ENCODE assay signal across 15 mouse cellular contexts in genomic region chr7:135791953-135792690, GRCm38 (mm10).
A peak's percentile ranks its signal among the peaks of the same experiment; 100 is the strongest.
DNase-seq lines count a peak whose midpoint lies in the region; ATAC-seq and TF ChIP-seq lines count a peak whose summit lies in the region.
"Had no signal": no experiment of that assay in that cellular context is flagged by ENCODE, and none has a peak within 500 bp of the region (broad histone marks: within the 10 kb centered on the region; RNA-seq: fewer than 3 reads in every experiment).

No protein-coding gene starts in this region.

- no peak for TF ChIP-seq EP300 in MEL (IDR thresholded peaks at IDR 0.05; ENCODE audit: low read depth in 1 of 2, low read length in 2 of 2)
- TF ChIP-seq EP300 in liver, postnatal 0 days (IDR thresholded peaks at IDR 0.05; ENCODE audit: low read depth) = no peak

- H3K9me3 ChIP-seq in liver, embryonic 11.5 days (ENCODE audit: control insufficient read depth, low read length) = no peaks in the 10 kb centered on the region
- H3K9me3 ChIP-seq in MEL (replicated peaks; ENCODE audit: insufficient read depth, low read length) = no peaks in the 10 kb centered on the region
- H3K9me3 ChIP-seq in liver, postnatal 0 days (ENCODE audit: low read length) = no peaks in the 10 kb centered on the region
- H3K9me3 ChIP-seq: embryonic facial prominence, embryonic 15.5 days; forebrain, embryonic 12.5 days; hindbrain, embryonic 12.5 days; liver, embryonic 15.5 days; midbrain, embryonic 12.5 days; stomach, embryonic 15.5 days had no signal

- WGBS in liver, embryonic 11.5 days = 69% methylated on average over 6 of the region's 6 CpGs
- 66% methylated on average over 6 of the region's 6 CpGs for WGBS in liver, postnatal 0 days (ENCODE audit: insufficient replicate concordance)

- DNase-seq in liver = peak; percentile 31
- no peak for DNase-seq in liver, embryonic 11.5 days (ENCODE audit: low spot score)
- DNase-seq in MEL (ENCODE audit: low read depth, low spot score) = no peak
- no peak for DNase-seq in liver, postnatal 0 days
- no peak for DNase-seq in thymus, postnatal 10 days (ENCODE audit: low spot score in 2 of 2)
- DNase-seq: gastrocnemius, postnatal 25 days had no signal

- TF ChIP-seq POLR2A in MEL (IDR thresholded peaks at IDR 0.05; ENCODE audit: control insufficient read depth in 1 of 2, insufficient read depth in 1 of 2, low read depth in 1 of 2, low read length in 2 of 2, poor library complexity in 1 of 2) = no peak

- no peaks in the 10 kb centered on the region for H3K79me2 ChIP-seq in MEL (ENCODE audit: control insufficient read depth, insufficient read depth, low read length, poor library complexity)

- H3K27ac ChIP-seq in liver, embryonic 11.5 days (ENCODE audit: low read depth, low read length) = no peak overlapping the region
- no peak overlapping the region for H3K27ac ChIP-seq in MEL (ENCODE audit: control insufficient read depth, low read depth, low read length)
- H3K27ac ChIP-seq in liver, postnatal 0 days (ENCODE audit: low read depth) = no peak overlapping the region
- H3K27ac ChIP-seq: embryonic facial prominence, embryonic 15.5 days; forebrain, embryonic 12.5 days; hindbrain, embryonic 12.5 days; midbrain, embryonic 12.5 days; stomach, embryonic 15.5 days had no signal

- no peaks in the 10 kb centered on the region for H3K27me3 ChIP-seq in liver, embryonic 11.5 days (replicated peaks; ENCODE audit: control insufficient read depth, insufficient read depth, low read length)
- no peaks in the 10 kb centered on the region for H3K27me3 ChIP-seq in MEL (ENCODE audit: control insufficient read depth in 1 of 2, insufficient read depth in 2 of 2, low read length in 2 of 2)
- peaks cover 6% of the 10 kb centered on the region; the same call in 1 of the 2 replicates for H3K27me3 ChIP-seq in liver, postnatal 0 days (ENCODE audit: insufficient read depth, low read length)
- H3K27me3 ChIP-seq: embryonic facial prominence, embryonic 15.5 days; hindbrain, embryonic 12.5 days; midbrain, embryonic 12.5 days; stomach, embryonic 15.5 days had no signal

- no peak for ATAC-seq in liver, embryonic 11.5 days (replicated peaks; ENCODE audit: low FRiP score)
- ATAC-seq in erythroblast, adult 5-6 weeks (replicated peaks; ENCODE audit: low FRiP score, poor library complexity, severe bottlenecking) = peak; percentile 24; the same call in 1 of the 2 replicates
- no peak for ATAC-seq in liver, postnatal 0 days
- ATAC-seq in activated CD4-positive, CD25-positive, alpha-beta regulatory T cell, adult 4 months = no peak

- H3K36me3 ChIP-seq in liver, embryonic 11.5 days (ENCODE audit: control insufficient read depth, insufficient read depth, low read length) = no peaks in the 10 kb centered on the region
- H3K36me3 ChIP-seq in MEL (ENCODE audit: control insufficient read depth in 1 of 2, insufficient read depth in 2 of 2, low read length in 2 of 2) = no peaks in the 10 kb centered on the region
- H3K36me3 ChIP-seq in liver, postnatal 0 days (replicated peaks; ENCODE audit: insufficient read depth, low read length) = no peaks in the 10 kb centered on the region
- H3K36me3 ChIP-seq: embryonic facial prominence, embryonic 15.5 days; forebrain, embryonic 12.5 days; G1E; hindbrain, embryonic 12.5 days; liver, embryonic 15.5 days; midbrain, embryonic 12.5 days; stomach, embryonic 15.5 days had no signal

- peak in 2 of 3 experiments; percentile 7 to 11; a peak in 1 of 6 replicates for TF ChIP-seq CTCF in MEL (IDR thresholded peaks at IDR 0.05 in 2 of 3, conservative IDR thresholded peaks at IDR 0.05 in 1 of 3; ENCODE audit: control insufficient read depth in 1 of 3, insufficient read depth in 1 of 3, low read depth in 2 of 3, low read length in 3 of 3, poor library complexity in 1 of 3, severe bottlenecking in 1 of 3)
- peak; percentile 51 for TF ChIP-seq CTCF in liver, postnatal 0 days (IDR thresholded peaks at IDR 0.05; ENCODE audit: low read depth)

- no peak overlapping the region for H3K9ac ChIP-seq in liver, embryonic 11.5 days (ENCODE audit: low read depth, low read length)
- no peak overlapping the region for H3K9ac ChIP-seq in MEL (ENCODE audit: control insufficient read depth, low read depth, low read length, poor library complexity, severe bottlenecking)
- H3K9ac ChIP-seq in liver, postnatal 0 days (replicated peaks) = no peak overlapping the region
- H3K9ac ChIP-seq: embryonic facial prominence, embryonic 15.5 days; forebrain, embryonic 12.5 days; hindbrain, embryonic 12.5 days; liver, embryonic 15.5 days; midbrain, embryonic 12.5 days; stomach, embryonic 15.5 days had no signal

- no peak overlapping the region for H3K4me2 ChIP-seq in liver, embryonic 11.5 days
- no peak overlapping the region for H3K4me2 ChIP-seq in liver, postnatal 0 days (ENCODE audit: low read depth, low read length)
- H3K4me2 ChIP-seq: embryonic facial prominence, embryonic 15.5 days; forebrain, embryonic 12.5 days; hindbrain, embryonic 12.5 days; liver, embryonic 15.5 days; midbrain, embryonic 12.5 days; stomach, embryonic 15.5 days had no signal

- H3K4me1 ChIP-seq in liver, embryonic 11.5 days (replicated peaks; ENCODE audit: control insufficient read depth, insufficient read depth, low read length) = no peaks in the 10 kb centered on the region
- H3K4me1 ChIP-seq in MEL (ENCODE audit: control insufficient read depth in 1 of 2, insufficient read depth in 2 of 2, low read length in 2 of 2) = no peaks in the 10 kb centered on the region
- H3K4me1 ChIP-seq in liver, postnatal 0 days (ENCODE audit: insufficient read depth) = no peaks in the 10 kb centered on the region
- H3K4me1 ChIP-seq: stomach, embryonic 15.5 days had no signal

- TF ChIP-seq RAD21 in MEL (IDR thresholded peaks at IDR 0.05; ENCODE audit: low read depth, low read length) = no peak; the same call in 1 of the 2 replicates

- no peak overlapping the region for H3K4me3 ChIP-seq in liver, embryonic 11.5 days (ENCODE audit: low read depth, low read length)
- no peak overlapping the region for H3K4me3 ChIP-seq in MEL (ENCODE audit: control insufficient read depth in 1 of 2, insufficient read depth in 1 of 2, low read depth in 2 of 2, low read length in 2 of 2)
- H3K4me3 ChIP-seq in liver, postnatal 0 days (ENCODE audit: low read depth, low read length) = no peak overlapping the region
- H3K4me3 ChIP-seq: embryonic facial prominence, embryonic 15.5 days; forebrain, embryonic 12.5 days; hindbrain, embryonic 12.5 days; liver, embryonic 15.5 days; midbrain, embryonic 12.5 days; stomach, embryonic 15.5 days had no signal

TF ChIP-seq in MEL, 35 proteins besides CTCF, POLR2A, EP300 and RAD21:
- TF ChIP-seq ZKSCAN1 (IDR thresholded peaks at IDR 0.05; ENCODE audit: low read depth, low read length) (no peak), ZC3H11A (IDR thresholded peaks at IDR 0.05; ENCODE audit: low read depth, low read length) (no peak), NRF1 (IDR thresholded peaks at IDR 0.05; ENCODE audit: insufficient read depth, low read depth, low read length, poor library complexity, severe bottlenecking) (no peak), ZNF384 (IDR thresholded peaks at IDR 0.05; ENCODE audit: low read depth, low read length) (no peak), USF2 (IDR thresholded peaks at IDR 0.05; ENCODE audit: borderline replicate concordance in 1 of 2, insufficient read depth in 1 of 2, low read depth in 1 of 2, low read length in 2 of 2) (no peak), ZMIZ1 (IDR thresholded peaks at IDR 0.05; ENCODE audit: low read depth, low read length) (no peak), ELF1 (IDR thresholded peaks at IDR 0.05; ENCODE audit: low read depth, low read length) (no peak), TBP (IDR thresholded peaks at IDR 0.05; ENCODE audit: low read depth, low read length) (no peak), MYC (IDR thresholded peaks at IDR 0.05; ENCODE audit: low read depth, low read length) (no peak), TAL1 (IDR thresholded peaks at IDR 0.05; ENCODE audit: low read length) (no peak), UBTF (IDR thresholded peaks at IDR 0.05; ENCODE audit: borderline replicate concordance, insufficient read depth, low read depth, low read length) (no peak), MAFK (IDR thresholded peaks at IDR 0.05; ENCODE audit: borderline replicate concordance, low read depth, low read length) (no peak), E2F4 (IDR thresholded peaks at IDR 0.05; ENCODE audit: borderline replicate concordance, low read depth, low read length) (no peak), TCF12 (IDR thresholded peaks at IDR 0.05; ENCODE audit: low read depth, low read length) (no peak)
TF ChIP-seq in MEL: peak in this region for 0.
